Mouse (Mus musculus) limb, embryonic 10.5 days (tissue): ENCODE results near the gene Pank2. TPM values are rescaled to one million over a fixed set of nuclear protein-coding genes. Genes with fewer than 3 reads are reported as not detected.
A peak's percentile ranks its signal among the peaks of the same experiment; 100 is the strongest.

Experiments
- microRNA-seq: library from miRNA; unstranded; fragments of <30 nt; microRNA quantifications from one replicate; pipeline ENCODE4, GENCODE M21; 2017
- polyA plus RNA-seq: library from polyadenylated mRNA; unstranded; fragments of >200 nt; fragmentation: Nextera tagmentation; extraction: Ambion mirVana; gene quantifications from 2 replicates; pipeline ENCODE4 v1.2.1, GENCODE M21; 2016

Pank2 gene
- polyA plus RNA-seq, 1 experiment from 2014 or later, result 46.3 TPM

Small RNA genes lying within 50 kb of the gene (microRNA-seq; reads per million reads assigned to microRNA genes)
- 104 reads per million, percentile 48 among the genes with 10 or more reads in this experiment for gene Mir103-2

Other genes with a start within 250 kb of the Pank2 start
- 7.1 and 10.1 TPM in 2 replicates for gene Gfra4, start 219.4 kb upstream of the Pank2 start, polyA plus RNA-seq
- 0.38 and 0.48 TPM in 2 replicates for gene Adam33, start 198.7 kb upstream of the Pank2 start, polyA plus RNA-seq
- 0.09 and 0.10 TPM in 2 replicates for gene Siglec1, start 175.7 kb upstream of the Pank2 start, polyA plus RNA-seq
- 14.8 and 19.7 TPM in 2 replicates for gene Hspa12b, start 135.2 kb upstream of the Pank2 start, polyA plus RNA-seq
- not detected in 2 replicates for gene Gm11037, start 129.0 kb upstream of the Pank2 start, polyA plus RNA-seq
- 87.5 and 97.4 TPM in 2 replicates for gene 1700037H04Rik, start 102.4 kb upstream of the Pank2 start, polyA plus RNA-seq
- gene Cenpb, start 82.4 kb upstream of the Pank2 start, polyA plus RNA-seq, result 7.7 and 8.9 TPM in 2 replicates
- 40.8 and 47.4 TPM in 2 replicates for gene Cdc25b, start 75.5 kb upstream of the Pank2 start, polyA plus RNA-seq
- gene Spef1, start 75.2 kb upstream of the Pank2 start, polyA plus RNA-seq, result 1.7 and 3.4 TPM in 2 replicates
- 18.9 and 22.6 TPM in 2 replicates for gene Ap5s1, start 55.4 kb upstream of the Pank2 start, polyA plus RNA-seq
- 20.4 and 21.5 TPM in 2 replicates for gene Mavs, start 28.4 kb upstream of the Pank2 start, polyA plus RNA-seq
- 8.1 and 9.7 TPM in 2 replicates for gene Rnf24, start 90.4 kb downstream of the Pank2 start, polyA plus RNA-seq
- gene Smox, start 229.0 kb downstream of the Pank2 start, polyA plus RNA-seq, result 39.0 and 67.2 TPM in 2 replicates